Mouse (Mus musculus): ENCODE measurements around the gene Psd.

Psd gene

GRCm38 (mm10) chr19:46348761-46349458 lies 22.0 kb upstream of the Psd start:
- ChIA-PET CTCF (interaction anchor here in 3 of 4 experiments (0.5 to 1.9 kb wide), 5 partner anchors 8 to 91 kb away, joined by 3 to 6 read pairs (median 3); partner anchors contain the start of gene Sufu (in 1 of the 3)), POLR2A (interaction anchor here (0.5 to 4.5 kb wide), 13 partner anchors 8 to 428 kb away, joined by 3 to 28 read pairs (median 4); partner anchors contain the start of genes Cuedc2 (in 2 of the 4), Fbxl15 (in 2 of the 4), Sufu (in 2 of the 4) and Nfkb2 (in 1 of the 4))

- ChIA-PET POLR2A (interaction anchor here (0.5 to 4.5 kb wide), 15 partner anchors 9 to 429 kb away, joined by 3 to 28 read pairs (median 4); partner anchors contain the start of genes Cuedc2 (in 2 of the 4), Fbxl15 (in 2 of the 4), Sufu (in 2 of the 4) and Nfkb2 (in 1 of the 4)), CTCF (interaction anchor here in 2 of 4 experiments (0.5 to 1.9 kb wide), 4 partner anchors 9 to 49 kb away, joined by 3 to 4 read pairs (median 4); partner anchors contain the start of gene Sufu (in 1 of the 2))
Measured at GRCm38 (mm10) chr19:46347936-46348668, 21.1 kb upstream of the Psd start.

GRCm38 (mm10) chr19:46347146-46347545 lies 20.2 kb upstream of the Psd start:
- CTCF ChIA-PET, result interaction anchor here in 3 of 4 experiments (0.5 to 0.7 kb wide), 7 partner anchors 23 to 666 kb away, joined by 3 to 6 read pairs (median 4); partner anchors contain the start of gene Nfkb2 (in 1 of the 3)
- POLR2A ChIA-PET, result interaction anchor here in 3 of 4 experiments (0.6 to 4.5 kb wide), 5 partner anchors 9 to 640 kb away, joined by 3 to 28 read pairs (median 6); no protein-coding TSS in a partner anchor

GRCm38 (mm10) chr19:46344710-46345419 lies 17.9 kb upstream of the Psd start:
- CTCF ChIA-PET, result interaction anchor here in 3 of 4 experiments (0.6 to 1.3 kb wide), 5 partner anchors 40 to 182 kb away, joined by 3 to 6 read pairs (median 4); partner anchors contain the start of gene Nfkb2 (in 1 of the 3)

GRCm38 (mm10) chr19:46339287-46339971 lies 12.5 kb upstream of the Psd start:
- CTCF ChIA-PET, result interaction anchor here in 2 of 4 experiments (0.5 to 1.2 kb wide), 6 partner anchors 18 to 830 kb away, joined by 3 to 4 read pairs (median 3); partner anchors contain the start of gene Nfkb2 (in 2 of the 2)
- POLR2A ChIA-PET, result interaction anchor here in 2 of 4 experiments (1.0 to 5.0 kb wide), 13 partner anchors 9 to 259 kb away, joined by 3 to 40 read pairs (median 4); partner anchors contain the start of genes Fbxl15 (in 2 of the 2), Sufu (in 2 of the 2) and Wbp1l (in 1 of the 2)

More at GRCm38 (mm10) chr19:46344710-46345419, 17.9 kb upstream of the Psd start:
- POLR2A ChIA-PET, result interaction anchor here (0.6 to 1.6 kb wide), 19 partner anchors 9 to 706 kb away, joined by 3 to 16 read pairs (median 3); partner anchors contain the start of genes Fbxl15 (in 1 of the 4) and Sufu (in 1 of the 4)

GRCm38 (mm10) chr19:46338942-46339286 lies 12.0 kb upstream of the Psd start:
- POLR2A ChIA-PET, result interaction anchor here in 2 of 4 experiments (1.0 to 5.0 kb wide), 11 partner anchors 9 to 260 kb away, joined by 3 to 40 read pairs (median 5); partner anchors contain the start of genes Fbxl15 (in 2 of the 2), Sufu (in 1 of the 2) and Wbp1l (in 1 of the 2)
- CTCF ChIA-PET, result interaction anchor here in 2 of 4 experiments (0.5 to 1.2 kb wide), 4 partner anchors 18 to 172 kb away, joined by 3 to 4 read pairs (median 4); partner anchors contain the start of gene Nfkb2 (in 2 of the 2)

GRCm38 (mm10) chr19:46338331-46338936 lies 11.5 kb upstream of the Psd start, which contains the start of gene Cuedc2:
Cuedc2 (minus strand) TSS chr19:46338702.
- CTCF ChIA-PET, result interaction anchor here (0.5 to 1.5 kb wide), 11 partner anchors 9 to 1282 kb away, joined by 3 to 5 read pairs (median 4); partner anchors contain the start of genes Fbxl15 (in 2 of the 4), Nfkb2 (in 2 of the 4) and Sufu (in 2 of the 4)
- POLR2A ChIA-PET, result interaction anchor here (0.6 to 5.0 kb wide), 33 partner anchors 9 to 408 kb away, joined by 3 to 40 read pairs (median 4); partner anchors contain the start of genes Fbxl15 (in 4 of the 4), Sufu (in 2 of the 4), Actr1a (in 1 of the 4) and Gbf1 (in 1 of the 4)

- POLR2A ChIA-PET, result interaction anchor here (0.6 to 5.0 kb wide), 34 partner anchors 8 to 408 kb away, joined by 3 to 40 read pairs (median 4); partner anchors contain the start of genes Fbxl15 (in 4 of the 4), Actr1a (in 1 of the 4), Gbf1 (in 1 of the 4) and Nolc1 (in 1 of the 4)
- CTCF ChIA-PET, result interaction anchor here in 3 of 4 experiments (0.5 to 1.5 kb wide), 9 partner anchors 8 to 1282 kb away, joined by 3 to 5 read pairs (median 4); partner anchors contain the start of genes Fbxl15 (in 2 of the 3), Sufu (in 2 of the 3) and Nfkb2 (in 1 of the 3)
Measured at GRCm38 (mm10) chr19:46337719-46338330, 10.9 kb upstream of the Psd start.

- ChIA-PET POLR2A (interaction anchor here in 1 of 4 experiments (0.6 to 1.2 kb wide), 2 partner anchors 23 to 266 kb away, joined by 3 read pairs; no protein-coding TSS in a partner anchor), CTCF (interaction anchor here in 1 of 4 experiments (1.6 kb wide), 1 partner anchor 63 kb away, joined by 3 read pairs; the partner anchor contains the start of gene Sufu)
Measured at GRCm38 (mm10) chr19:46333906-46334305, 7.0 kb upstream of the Psd start.

GRCm38 (mm10) chr19:46332721-46333339 lies 5.9 kb upstream of the Psd start:
- ChIA-PET POLR2A (no interaction called here), CTCF (no interaction called here)

GRCm38 (mm10) chr19:46331936-46332335 lies 5.0 kb upstream of the Psd start:
- CTCF ChIA-PET, result no interaction called here
- POLR2A ChIA-PET, result interaction anchor here in 2 of 4 experiments (1.1 to 1.3 kb wide), 2 partner anchors 49 to 108 kb away, joined by 3 read pairs; no protein-coding TSS in a partner anchor

- CTCF ChIA-PET, result interaction anchor here in 3 of 4 experiments (0.5 to 1.8 kb wide), 4 partner anchors 27 to 196 kb away, joined by 3 to 7 read pairs (median 4); partner anchors contain the start of gene Nfkb2 (in 1 of the 3)
- POLR2A ChIA-PET, result interaction anchor here in 2 of 4 experiments (0.9 to 1.3 kb wide), 3 partner anchors 12 to 108 kb away, joined by 3 read pairs; no protein-coding TSS in a partner anchor
Measured at GRCm38 (mm10) chr19:46331326-46331725, 4.4 kb upstream of the Psd start.

- CTCF ChIA-PET, result interaction anchor here in 3 of 4 experiments (0.5 to 2.0 kb wide), 7 partner anchors 26 to 195 kb away, joined by 3 to 7 read pairs (median 4); partner anchors contain the start of genes Nfkb2 (in 2 of the 3) and Pitx3 (in 1 of the 3)
- POLR2A ChIA-PET, result interaction anchor here in 2 of 4 experiments (0.7 to 3.5 kb wide), 8 partner anchors 7 to 195 kb away, joined by 3 to 39 read pairs (median 4); partner anchors contain the start of gene Cuedc2 (in 1 of the 2)
Measured at GRCm38 (mm10) chr19:46330696-46331095, 3.7 kb upstream of the Psd start.

- ChIA-PET CTCF (interaction anchor here in 3 of 4 experiments (0.7 to 3.1 kb wide), 8 partner anchors 8 to 195 kb away, joined by 3 to 13 read pairs (median 4); partner anchors contain the start of genes Cuedc2 (in 1 of the 3), Nfkb2 (in 1 of the 3) and Pitx3 (in 1 of the 3)), POLR2A (interaction anchor here in 3 of 4 experiments (0.6 to 3.5 kb wide), 15 partner anchors 8 to 783 kb away, joined by 3 to 39 read pairs (median 8); partner anchors contain the start of genes Cuedc2 (in 2 of the 3), Nfkb2 (in 2 of the 3) and Nolc1 (in 1 of the 3))
Measured at GRCm38 (mm10) chr19:46329951-46330350, 3.0 kb upstream of the Psd start.

Measured in embryonic stem cell, embryonic (primary cell).